In the genomic region with DNA sequence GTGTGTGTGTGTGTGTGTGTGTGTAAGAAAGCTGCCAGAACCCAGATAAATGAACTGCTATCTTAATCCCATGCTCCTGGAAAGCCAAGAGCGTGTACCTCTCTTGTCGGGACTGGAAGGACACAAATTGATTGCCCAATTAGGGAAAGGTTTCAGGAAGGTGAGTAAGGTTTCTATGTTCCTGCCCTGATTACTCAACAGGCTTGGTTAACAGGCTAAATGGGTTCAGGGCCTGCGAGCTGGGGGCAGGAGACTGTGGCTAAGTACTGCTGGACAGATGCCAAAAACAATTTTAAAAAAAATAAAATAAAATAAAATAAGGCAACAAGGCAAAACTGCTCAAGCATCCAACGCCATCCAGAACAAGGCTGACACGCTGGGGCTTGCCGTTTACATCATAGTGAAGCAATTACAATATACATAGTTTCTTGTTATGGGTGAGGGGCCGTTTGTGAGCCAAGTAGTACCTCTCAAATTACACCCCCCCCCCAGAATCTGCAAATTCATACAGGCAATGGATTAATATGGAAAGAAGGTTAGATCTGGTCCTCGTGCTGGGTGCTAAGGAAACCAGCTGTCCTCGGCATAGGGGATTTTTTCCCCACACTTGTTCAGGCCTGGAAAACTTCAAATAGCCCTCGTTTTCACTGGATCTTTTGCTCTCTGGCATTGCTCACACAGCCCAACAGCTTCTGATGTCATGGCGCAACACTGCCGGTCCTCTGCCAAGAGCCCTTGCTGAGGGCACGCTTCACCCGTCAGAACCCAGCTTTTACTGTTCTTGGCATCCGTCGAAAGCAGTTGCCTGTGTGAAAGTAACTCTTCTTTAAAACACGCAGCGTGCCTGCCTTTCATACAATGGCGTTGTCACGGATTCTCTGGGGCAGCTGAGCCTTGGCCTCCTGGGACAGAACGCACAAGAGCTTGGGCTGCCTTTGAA, we compare ENCODE assay signal across 7 mouse cellular contexts.
A peak's percentile ranks its signal among the peaks of the same experiment; 100 is the strongest.
DNase-seq lines count a peak whose midpoint lies in the region; ATAC-seq lines count a peak whose summit lies in the region.

No protein-coding gene starts in this region.

- no peaks in the 10 kb centered on the region for H3K27me3 ChIP-seq in hindbrain, embryonic 11.5 days (ENCODE audit: control insufficient read depth, insufficient read depth, low read length)
- H3K27me3 ChIP-seq in lung, embryonic 15.5 days = no peaks in the 10 kb centered on the region
- H3K27me3 ChIP-seq in stomach, embryonic 14.5 days (ENCODE audit: control insufficient read depth, insufficient read depth, low read length) = no peaks in the 10 kb centered on the region

- no peaks in the 10 kb centered on the region for H3K9me3 ChIP-seq in hindbrain, embryonic 11.5 days (ENCODE audit: control insufficient read depth, low read length)
- no peaks in the 10 kb centered on the region for H3K9me3 ChIP-seq in lung, embryonic 15.5 days
- no peaks in the 10 kb centered on the region for H3K9me3 ChIP-seq in stomach, embryonic 14.5 days (ENCODE audit: control insufficient read depth, low read depth, low read length)

- peak overlapping the region; percentile 24; the same call in 1 of the 2 replicates for H3K27ac ChIP-seq in hindbrain, embryonic 11.5 days (ENCODE audit: low read depth, low read length)
- H3K27ac ChIP-seq in lung, embryonic 15.5 days = peak overlapping the region; percentile 67
- H3K27ac ChIP-seq in stomach, embryonic 14.5 days (ENCODE audit: low read length) = 0 out of 2 replicates have a peak overlapping the region, but pooled peaks have one; percentile 7

- 67% methylated on average over 21 of the region's 21 CpGs for WGBS in hindbrain, embryonic 11.5 days
- WGBS in lung, embryonic 15.5 days = 49% methylated on average over 21 of the region's 21 CpGs
- 50% methylated on average over 21 of the region's 21 CpGs for WGBS in stomach, embryonic 14.5 days

- intact Hi-C loops in left cerebral cortex, postnatal 14 days (cut with DNase I) = loop anchor here (10.0 kb wide), 2 partner anchors 387 to 637 kb away; no protein-coding TSS in a partner anchor

- ATAC-seq in hindbrain, embryonic 11.5 days (ENCODE audit: low FRiP score) = no peak
- peak; percentile 67; the same call in 1 of the 2 replicates for ATAC-seq in lung, embryonic 15.5 days (ENCODE audit: borderline replicate concordance, extremely low read depth, low FRiP score, low TSS enrichment)
- ATAC-seq in stomach, embryonic 14.5 days (ENCODE audit: insufficient number of reproducible peaks, insufficient read depth, low FRiP score, low read depth) = no peak

- no peak overlapping the region for H3K4me2 ChIP-seq in hindbrain, embryonic 11.5 days (replicated peaks; ENCODE audit: low read depth, low read length)
- no peak overlapping the region for H3K4me2 ChIP-seq in lung, embryonic 15.5 days
- no peak overlapping the region for H3K4me2 ChIP-seq in stomach, embryonic 14.5 days (replicated peaks; ENCODE audit: low read depth, low read length)

- no peaks in the 10 kb centered on the region for H3K36me3 ChIP-seq in hindbrain, embryonic 11.5 days (ENCODE audit: control insufficient read depth, insufficient read depth, low read length)
- no peaks in the 10 kb centered on the region for H3K36me3 ChIP-seq in lung, embryonic 15.5 days
- H3K36me3 ChIP-seq in stomach, embryonic 14.5 days (ENCODE audit: control insufficient read depth, insufficient read depth, low read length) = no peaks in the 10 kb centered on the region

- H3K4me3 ChIP-seq in hindbrain, embryonic 11.5 days (ENCODE audit: low read depth, low read length) = no peak overlapping the region
- no peak overlapping the region for H3K4me3 ChIP-seq in lung, embryonic 15.5 days
- H3K4me3 ChIP-seq in stomach, embryonic 14.5 days (ENCODE audit: low read depth, low read length) = no peak overlapping the region

- DNase-seq in left cerebral cortex, postnatal 14 days (ENCODE audit: low spot score in 2 of 2) = peak; percentile 43 to 74
- no peak for DNase-seq in left cerebral cortex, adult 11 months (ENCODE audit: low spot score)
- peak; percentile 99 for DNase-seq in fat pad, adult 2 months (ENCODE audit: extremely low read depth, low read depth, low spot score)
- DNase-seq in hindbrain, embryonic 11.5 days (ENCODE audit: low spot score) = peak; percentile 31
- no peak for DNase-seq in urinary bladder, postnatal 4 days (ENCODE audit: low spot score in 2 of 2)

- H3K9ac ChIP-seq in hindbrain, embryonic 11.5 days (ENCODE audit: low read depth, low read length) = no peak overlapping the region
- no peak overlapping the region for H3K9ac ChIP-seq in lung, embryonic 15.5 days
- no peak overlapping the region for H3K9ac ChIP-seq in stomach, embryonic 14.5 days (replicated peaks; ENCODE audit: low read depth, low read length)

- H3K4me1 ChIP-seq in hindbrain, embryonic 11.5 days (replicated peaks; ENCODE audit: control insufficient read depth, insufficient read depth, low read length) = no peaks in the 10 kb centered on the region
- peaks cover 6% of the 10 kb centered on the region; the same call in 1 of the 2 replicates for H3K4me1 ChIP-seq in lung, embryonic 15.5 days
- peaks cover 2% of the 10 kb centered on the region; the same call in 1 of the 2 replicates for H3K4me1 ChIP-seq in stomach, embryonic 14.5 days (ENCODE audit: control insufficient read depth, insufficient read depth, low read length)

Comparison
In these comparisons a context has a peak if more than half of its experiments do, and no peak if none do; other contexts are left out.
1. DNase-seq: peak in left cerebral cortex, postnatal 14 days (2 of 2), fat pad, adult 2 months (single experiment) and hindbrain, embryonic 11.5 days (single experiment); none in left cerebral cortex, adult 11 months (single experiment) and urinary bladder, postnatal 4 days (0 of 2).
2. H3K27ac ChIP-seq: peak in every context shown above with its lines; median percentile 67 in lung, embryonic 15.5 days; 24 in hindbrain, embryonic 11.5 days; 7 in stomach, embryonic 14.5 days.